Mouse (Mus musculus) adrenal gland, postnatal 36 days (tissue): ENCODE results near the gene Pnmal1. TPM values are rescaled to one million over a fixed set of nuclear protein-coding genes. Genes with fewer than 3 reads are reported as not detected.

Source experiments
- DNase-seq, 2 experiments: peaks; one replicate each; pipeline ENCODE4 v3.0.0; 2021; ENCODE audit warnings: mixed read lengths in 1 of 2
- long read RNA-seq, 2 experiments: library from polyadenylated mRNA; stranded (forward); transcript quantifications; one replicate each; pipeline ENCODE4 v2.0.0; 2021; ENCODE audit warnings: borderline sequencing depth in 2 of 2
- total RNA-seq, 2 experiments: library from RNA; stranded (reverse); gene quantifications; 2 replicates each; pipeline ENCODE4 v1.2.3; 2021

Pnmal1 gene
- total RNA-seq, result 1 to 10 TPM; 3.9 to 4.4 TPM
- long read RNA-seq, experiment 1, full-length matches to known transcripts, result 2 of 3 reads
- long read RNA-seq, experiment 1, partial matches to known transcripts, result 0 of 3 reads
- long read RNA-seq, experiment 1, other reads (novel, unspliced or antisense), result 1 of 3 reads
- long read RNA-seq, experiment 2, full-length matches to known transcripts, result 1 of 2 reads
- long read RNA-seq, experiment 2, partial matches to known transcripts, result 1 of 2 reads
- long read RNA-seq, experiment 2, other reads (novel, unspliced or antisense), result 0 of 2 reads

- DNase-seq, result peak; percentile 81 to 84
Observed at GRCm38 (mm10) chr7:16959539-16960187, at the start of gene Pnmal1. Gene Pnmal1 (plus strand): TSS chr7:16959679.

- DNase-seq, result no peak
Observed at GRCm38 (mm10) chr7:16909909-16910308, 49.6 kb upstream of the Pnmal1 start.

- no peak for DNase-seq
Observed at GRCm38 (mm10) chr7:16911904-16912303, 47.6 kb upstream of the Pnmal1 start.

GRCm38 (mm10) chr7:16912360-16912759 lies 47.1 kb upstream of the Pnmal1 start:
- no peak for DNase-seq

- peak; percentile 71 to 80 for DNase-seq
Observed at GRCm38 (mm10) chr7:16913806-16914452, 45.5 kb upstream of the Pnmal1 start.

- no peak for DNase-seq
Observed at GRCm38 (mm10) chr7:16914453-16915343, 44.8 kb upstream of the Pnmal1 start.

- no peak for DNase-seq
Observed at GRCm38 (mm10) chr7:16915461-16916340, 43.8 kb upstream of the Pnmal1 start.

GRCm38 (mm10) chr7:16916342-16917265 lies 42.9 kb upstream of the Pnmal1 start:
- peak in 1 of 2 experiments; percentile 53 for DNase-seq

GRCm38 (mm10) chr7:16917447-16917846 lies 42.0 kb upstream of the Pnmal1 start:
- no peak for DNase-seq

GRCm38 (mm10) chr7:16918014-16918413 lies 41.5 kb upstream of the Pnmal1 start:
- no peak for DNase-seq

- DNase-seq, result no peak
Observed at GRCm38 (mm10) chr7:16918670-16919069, 40.8 kb upstream of the Pnmal1 start.

GRCm38 (mm10) chr7:16919395-16920149 lies 39.9 kb upstream of the Pnmal1 start:
- peak; percentile 72 to 75 for DNase-seq

GRCm38 (mm10) chr7:16920150-16920579 lies 39.3 kb upstream of the Pnmal1 start:
- DNase-seq, result no peak

GRCm38 (mm10) chr7:16920818-16921791 lies 38.4 kb upstream of the Pnmal1 start:
- DNase-seq, result peak; percentile 60 to 64

- DNase-seq, result no peak
Observed at GRCm38 (mm10) chr7:16921881-16922335, 37.6 kb upstream of the Pnmal1 start.

- DNase-seq, result peak in 1 of 2 experiments; percentile 56
Observed at GRCm38 (mm10) chr7:16922360-16922973, 37.0 kb upstream of the Pnmal1 start.
